Mouse (Mus musculus) liver, adult (tissue): ENCODE data around the gene Zfhx3.

ENCODE experiments used
- GATA4 ChIP-seq: IDR thresholded peaks from 2 replicates; pipeline ENCODE4 v1.6.1; 2014; ENCODE audit warnings: mild to moderate bottlenecking, low read length; ENCODE audit not compliant: insufficient replicate concordance

Zfhx3 gene

GRCm38 (mm10) chr8:107974451-107974850, 32.0 kb downstream of the Zfhx3 start:
- TF ChIP-seq GATA4: no peak

DNA sequence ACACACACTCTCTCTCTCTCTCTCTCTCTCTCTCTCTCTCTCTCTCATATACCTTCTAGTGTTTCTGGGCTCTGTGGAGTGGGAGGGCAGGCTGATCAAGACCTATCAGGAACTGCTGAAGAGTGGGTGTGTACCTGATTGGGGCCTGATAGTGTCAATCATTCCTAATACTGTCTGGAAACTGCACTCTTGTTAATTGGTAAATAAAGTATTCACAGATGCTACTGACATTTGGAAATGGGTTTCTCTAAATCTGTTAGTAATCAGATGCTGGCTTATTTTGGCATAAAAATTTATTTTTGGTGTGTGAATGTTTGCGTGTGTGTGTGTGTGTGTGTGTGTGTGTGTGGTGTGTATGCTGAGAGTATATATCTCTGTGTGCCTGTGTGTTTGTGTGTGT, 35.8 kb downstream of the Zfhx3 start:
- TF ChIP-seq GATA4: no peak

DNA sequence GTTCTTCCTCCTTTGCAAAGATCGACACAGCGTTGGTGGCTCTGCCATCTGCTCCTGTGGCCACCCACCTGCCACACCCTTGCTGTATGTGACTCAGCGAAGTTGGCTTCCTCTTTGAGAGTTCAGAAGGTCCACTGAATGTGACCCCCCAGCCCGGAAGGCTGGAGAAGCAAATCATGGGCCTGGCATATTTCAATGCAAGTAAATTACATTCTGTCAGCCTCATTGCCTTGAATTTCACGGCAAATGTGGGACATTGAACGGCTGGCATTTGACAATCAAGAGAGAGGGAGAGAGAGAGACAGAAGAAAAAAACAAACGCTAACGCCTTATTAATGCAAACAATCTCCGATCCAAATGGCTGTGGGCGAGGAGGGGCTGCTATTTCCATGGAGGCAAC, 38.2 kb downstream of the Zfhx3 start:
- no peak for TF ChIP-seq GATA4

DNA sequence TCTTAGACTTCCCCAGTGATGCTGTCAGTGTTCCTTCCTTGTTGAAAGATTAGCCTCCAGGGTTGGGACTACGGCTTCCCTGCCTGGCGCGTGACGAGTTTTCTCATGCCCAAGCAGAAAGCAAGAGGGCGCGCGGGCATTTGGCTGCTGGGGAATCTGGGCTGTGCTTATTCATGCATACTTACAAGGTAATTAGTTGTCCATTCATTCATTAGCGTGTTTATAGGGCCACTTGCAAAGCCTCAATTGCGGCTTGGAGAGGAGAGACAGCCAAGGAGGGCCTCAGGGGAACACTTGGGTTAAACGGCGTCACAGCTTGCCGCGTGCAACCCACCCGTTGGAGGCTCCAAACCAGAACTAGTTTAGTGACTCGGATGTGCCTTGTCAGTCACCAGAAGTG, 44.2 kb downstream of the Zfhx3 start:
- TF ChIP-seq GATA4: no peak

DNA sequence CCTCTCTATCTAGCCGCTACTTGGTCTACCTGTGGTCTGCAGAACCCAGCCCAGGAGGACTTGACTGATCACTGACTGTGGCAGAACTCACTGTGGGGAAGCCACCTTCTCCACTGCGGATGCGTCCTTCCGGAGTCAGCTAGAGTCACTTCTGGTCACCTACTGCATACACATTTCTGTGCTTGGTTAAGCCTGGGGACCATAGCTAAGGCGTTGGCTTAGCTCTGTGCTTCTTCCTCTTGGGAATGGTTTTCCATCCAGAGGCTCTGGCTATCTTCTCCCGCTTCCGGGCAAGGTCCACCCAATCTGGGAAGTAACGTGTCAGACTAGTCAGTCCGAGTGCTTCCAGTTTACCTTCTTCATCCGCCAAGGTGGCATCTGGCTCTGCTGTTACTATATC, 56.4 kb downstream of the Zfhx3 start:
- TF ChIP-seq GATA4: no peak

GRCm38 (mm10) chr8:108011516-108011915, 69.1 kb downstream of the Zfhx3 start:
- no peak for TF ChIP-seq GATA4

DNA sequence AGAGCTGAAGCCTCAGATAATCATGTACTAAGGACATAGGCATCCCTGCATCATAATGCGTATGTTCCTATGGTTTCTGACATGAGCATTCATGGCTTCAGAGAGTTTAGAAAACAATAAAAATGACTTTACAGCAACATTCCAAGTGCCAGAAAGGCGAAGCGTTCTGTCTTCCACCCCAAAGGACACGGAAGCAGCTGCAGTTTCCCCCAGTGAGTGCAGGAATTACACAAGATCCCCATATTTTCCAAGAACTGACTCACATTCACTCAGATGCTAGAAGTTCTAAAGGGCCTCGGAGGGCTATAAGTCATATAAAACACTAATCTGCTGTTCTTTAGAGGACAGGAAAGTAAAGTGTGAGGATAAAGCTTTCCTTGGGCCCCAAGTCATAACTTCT, 75.3 kb downstream of the Zfhx3 start:
- no peak for TF ChIP-seq GATA4

DNA sequence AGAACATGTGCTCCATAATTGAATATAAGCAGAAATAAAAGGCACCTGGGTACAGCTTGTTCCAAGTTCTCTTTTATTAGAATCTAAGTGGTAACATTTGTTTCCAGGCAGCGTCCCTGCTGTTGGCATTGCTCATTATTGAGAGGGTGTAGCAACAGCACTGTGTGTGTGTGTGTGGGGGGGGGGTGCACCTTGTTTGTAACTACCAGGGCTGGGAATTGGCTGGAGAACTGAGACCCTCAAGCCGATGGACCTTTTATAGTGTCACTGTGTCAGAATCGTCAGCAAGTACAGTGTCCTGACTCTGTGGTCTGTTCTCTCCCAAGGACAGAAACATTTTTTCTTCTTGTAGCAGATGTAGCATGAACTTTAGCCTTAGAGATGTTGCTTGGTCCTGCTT, 77.2 kb downstream of the Zfhx3 start:
- TF ChIP-seq GATA4: no peak

DNA sequence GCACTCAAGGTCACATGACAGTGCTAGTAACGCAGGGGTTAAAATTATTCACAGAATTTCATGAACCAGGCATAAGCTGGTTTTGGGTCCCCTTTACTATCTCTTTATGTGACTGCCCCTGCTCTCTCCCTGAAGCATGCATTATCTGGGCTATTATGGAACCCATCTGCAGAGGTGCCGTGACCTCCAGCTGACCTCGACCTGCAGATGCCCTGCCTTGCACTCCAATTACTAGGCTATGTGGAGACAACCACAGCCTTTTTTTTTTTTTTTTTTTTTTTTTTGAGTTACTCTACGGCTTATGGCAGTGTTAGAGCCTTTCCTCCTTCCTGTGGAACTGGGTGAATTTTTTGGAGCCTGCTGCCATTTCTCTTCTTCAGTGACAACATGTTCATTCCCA, 80.0 kb downstream of the Zfhx3 start:
- TF ChIP-seq GATA4: no peak

GRCm38 (mm10) chr8:108024331-108024730, 81.9 kb downstream of the Zfhx3 start:
- no peak for TF ChIP-seq GATA4

- no peak for TF ChIP-seq GATA4
Measured at GRCm38 (mm10) chr8:108025249-108025648, 82.8 kb downstream of the Zfhx3 start.

DNA sequence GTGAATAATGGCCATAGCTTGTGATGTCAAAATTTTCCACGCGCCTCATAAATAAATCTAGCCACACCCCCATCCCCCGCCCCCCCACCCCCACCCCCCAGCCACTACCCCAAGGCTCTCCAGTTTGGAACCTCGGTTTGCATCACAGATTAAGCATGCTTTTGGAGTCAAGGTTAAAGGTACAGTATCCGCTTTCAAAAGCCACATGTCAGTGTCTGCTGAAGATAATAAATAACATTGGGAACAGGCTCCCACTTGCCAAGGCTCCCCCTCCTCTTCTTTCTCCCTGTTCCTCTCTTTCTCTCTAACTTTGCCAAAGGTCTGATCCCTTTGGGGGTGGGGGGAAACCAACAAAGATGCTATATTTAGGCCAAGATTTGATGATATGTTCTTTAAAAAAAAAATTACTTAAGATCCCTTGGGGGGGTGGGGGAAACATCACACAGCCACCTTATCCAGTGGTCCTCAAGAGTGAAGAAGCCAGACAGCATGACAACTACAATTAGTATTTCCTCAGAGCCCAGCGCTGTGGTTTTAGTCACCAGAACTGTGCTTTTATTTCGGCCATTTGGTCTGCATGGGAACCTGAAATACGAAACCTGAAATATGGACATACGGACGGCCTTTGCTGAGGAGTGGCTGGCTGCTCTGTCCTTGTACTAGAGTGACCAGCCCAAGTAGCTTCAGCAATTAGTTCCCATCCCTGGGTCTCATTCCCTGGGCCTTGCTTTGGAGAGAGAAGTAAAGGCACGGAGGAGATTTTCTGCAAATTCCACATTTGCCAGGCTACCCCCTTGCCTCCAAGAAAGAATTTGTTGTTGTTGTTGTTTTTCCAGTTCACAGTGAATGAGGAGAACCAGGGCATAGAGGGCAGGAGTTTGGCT, 84.4 kb downstream of the Zfhx3 start:
- TF ChIP-seq GATA4: no peak

GRCm38 (mm10) chr8:108027561-108028025, 85.1 kb downstream of the Zfhx3 start:
- no peak for TF ChIP-seq GATA4

GRCm38 (mm10) chr8:108028440-108028839, 86.0 kb downstream of the Zfhx3 start:
- no peak for TF ChIP-seq GATA4

GRCm38 (mm10) chr8:108031159-108031558, 88.7 kb downstream of the Zfhx3 start:
- TF ChIP-seq GATA4: no peak

DNA sequence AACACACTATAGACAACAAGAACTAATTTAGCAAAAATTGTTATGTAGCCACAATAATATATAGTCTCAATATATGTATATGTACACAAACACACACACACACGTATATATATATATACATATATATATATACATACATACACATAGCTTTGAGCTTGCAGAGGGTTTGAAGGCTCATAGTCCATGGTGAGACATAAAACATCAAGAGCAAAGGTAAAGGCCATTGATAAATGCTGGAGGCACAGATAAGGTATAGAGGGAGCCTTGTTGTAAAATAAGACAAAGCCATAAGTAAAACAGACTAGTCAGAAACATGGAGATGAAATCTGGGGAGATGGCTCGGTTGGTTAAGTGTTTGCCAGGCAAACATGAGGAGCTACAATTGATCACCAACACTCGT, 91.6 kb downstream of the Zfhx3 start:
- TF ChIP-seq GATA4: no peak

- no peak for TF ChIP-seq GATA4
Measured at GRCm38 (mm10) chr8:108034726-108035125, 92.3 kb downstream of the Zfhx3 start.
